Mouse (Mus musculus): Measurements from ENCODE around the gene Oasl2.
"Not testable (repeated sequence)": the region's sequence is repeated elsewhere in the genome, so short reads cannot be mapped to it uniquely, and the experiment has no call there.

The Oasl2 gene

DNA sequence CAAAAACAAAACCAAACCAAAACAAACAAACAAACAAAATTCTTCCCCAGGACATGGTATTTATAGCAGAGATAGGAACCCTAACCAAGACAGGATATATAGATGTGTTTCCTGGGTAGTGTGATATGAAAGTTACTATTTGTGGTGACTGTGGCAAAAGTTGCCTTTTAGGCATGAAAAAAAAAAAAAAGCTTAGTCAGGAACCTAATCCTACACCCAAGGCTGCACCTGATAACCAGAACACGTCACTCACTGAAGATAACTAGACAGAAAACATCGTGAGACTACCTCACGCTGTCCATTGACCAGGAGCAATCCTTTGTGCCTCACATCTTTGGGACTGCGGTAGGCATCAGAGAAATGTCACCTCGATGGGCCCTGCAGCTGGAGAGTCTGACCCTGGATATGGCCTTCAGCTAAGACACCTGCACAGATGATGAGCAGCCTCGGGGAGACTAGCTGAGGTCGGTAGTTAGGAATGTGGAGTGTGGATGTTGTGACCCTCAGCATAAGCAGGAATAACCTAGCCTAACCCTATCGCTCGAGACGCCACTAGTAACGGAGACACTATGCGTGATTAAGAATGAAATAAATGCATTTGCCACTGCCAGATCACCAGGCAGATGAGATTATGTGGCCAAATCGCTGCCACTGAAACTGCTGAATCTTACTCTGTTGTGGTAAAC, at the start of gene Oasl2:
Oasl2 (plus strand) TSS at position 249 of the 686 bp plus-strand sequence.
- DNase-seq (ENCODE audit: low spot score) = no peak

DNA sequence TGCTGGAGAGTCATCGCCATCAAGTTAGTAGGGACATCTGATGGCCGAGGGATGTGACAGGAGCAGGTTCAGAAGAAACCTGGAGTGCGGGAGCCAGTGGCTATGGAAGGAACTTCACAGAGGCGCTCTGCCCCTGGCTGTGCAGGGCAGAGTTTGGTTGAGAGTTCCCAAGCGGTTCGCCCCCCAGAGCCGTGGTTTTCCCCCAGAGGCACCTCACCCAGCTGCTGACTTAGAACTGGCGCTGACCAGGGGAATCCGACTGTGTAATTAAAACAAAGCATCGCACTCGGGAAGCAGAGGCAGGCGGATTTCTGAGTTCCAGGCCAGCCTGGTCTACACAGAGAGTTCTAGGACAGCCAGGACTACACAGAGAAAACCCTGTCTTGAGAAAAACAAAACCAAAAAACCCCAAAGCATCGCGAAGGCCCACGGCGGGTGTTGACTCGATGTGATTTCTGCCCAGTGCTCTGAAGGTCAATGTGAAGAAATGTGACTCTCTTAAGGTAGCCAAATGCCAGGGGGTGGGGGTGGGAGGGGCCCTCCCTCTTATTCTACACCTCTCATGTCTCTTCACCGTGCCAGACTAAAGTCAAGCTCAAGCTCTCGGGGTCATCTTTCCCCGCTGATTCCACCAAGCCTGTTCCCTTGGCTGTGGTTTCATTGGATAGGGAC, 45.0 kb upstream of the Oasl2 start:
- DNase-seq (ENCODE audit: low spot score) = no peak

DNA sequence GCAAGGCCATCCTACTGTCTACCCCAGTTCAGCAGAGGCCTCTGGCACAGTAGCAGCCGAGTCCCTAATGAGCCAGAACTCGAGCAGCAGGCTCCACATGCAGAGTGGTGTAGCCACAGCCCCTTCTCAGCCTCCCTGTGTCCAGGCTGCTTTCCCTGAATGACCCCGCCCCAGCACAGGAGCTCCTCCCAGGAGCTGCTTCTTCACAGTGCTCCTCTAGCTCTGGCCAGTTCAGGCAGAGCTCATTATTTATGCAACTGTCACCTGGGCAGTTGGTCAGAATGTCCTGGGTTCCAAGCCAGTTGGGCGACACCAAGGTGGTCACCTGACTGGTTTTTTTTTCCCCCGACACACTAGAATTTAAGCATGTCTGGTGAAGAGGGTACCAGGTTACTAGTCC, 43.4 kb upstream of the Oasl2 start, which contains the start of gene 4930519G04Rik:
4930519G04Rik (plus strand) TSS at position 301 of the 400 bp plus-strand sequence.
- not testable (repeated sequence) for DNase-seq (ENCODE audit: low spot score)

DNA sequence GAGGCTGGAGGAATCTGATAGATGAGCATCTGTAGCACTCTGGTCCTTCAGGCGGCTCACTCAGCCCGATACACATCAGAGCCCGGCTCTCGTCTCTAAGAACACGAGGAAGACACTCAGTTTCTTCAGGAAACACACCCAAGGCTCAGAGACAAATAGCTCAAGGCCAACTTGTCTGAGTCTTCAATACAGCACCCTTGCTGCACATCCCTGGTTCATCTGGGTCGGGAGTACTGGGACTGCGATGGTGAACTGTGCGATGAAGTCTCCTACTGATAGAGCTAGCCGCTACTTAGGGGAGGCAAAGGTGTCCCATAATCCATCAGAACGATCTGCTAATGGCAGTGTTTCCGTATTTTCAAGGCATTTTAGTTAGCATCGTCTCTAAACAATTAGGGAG, 38.2 kb upstream of the Oasl2 start, which contains the start of gene Gm9936:
Gm9936 (minus strand) TSS at position 101 of the 400 bp plus-strand sequence.
- no peak for DNase-seq (ENCODE audit: low spot score)

DNA sequence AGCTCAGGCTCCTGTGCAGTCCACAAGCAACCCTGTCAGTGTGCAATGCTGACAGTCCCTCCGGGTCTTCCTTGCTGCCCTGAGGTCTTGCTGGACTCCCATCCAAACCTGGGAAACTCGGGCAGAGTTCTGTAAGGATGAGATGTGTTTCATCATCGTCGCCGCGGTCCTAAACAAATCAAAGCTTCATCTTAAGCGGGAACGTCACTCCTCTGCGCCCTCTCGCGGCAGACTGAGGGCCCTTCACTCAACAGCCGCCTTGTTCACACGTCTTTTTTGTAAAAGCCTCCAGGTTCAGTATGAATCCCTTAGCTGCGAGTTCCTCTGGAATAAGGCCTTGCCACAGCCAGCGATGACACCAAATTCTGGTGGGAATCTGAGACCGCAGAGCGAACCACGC, 37.5 kb upstream of the Oasl2 start:
- peak; percentile 42 for DNase-seq (ENCODE audit: low spot score)

DNA sequence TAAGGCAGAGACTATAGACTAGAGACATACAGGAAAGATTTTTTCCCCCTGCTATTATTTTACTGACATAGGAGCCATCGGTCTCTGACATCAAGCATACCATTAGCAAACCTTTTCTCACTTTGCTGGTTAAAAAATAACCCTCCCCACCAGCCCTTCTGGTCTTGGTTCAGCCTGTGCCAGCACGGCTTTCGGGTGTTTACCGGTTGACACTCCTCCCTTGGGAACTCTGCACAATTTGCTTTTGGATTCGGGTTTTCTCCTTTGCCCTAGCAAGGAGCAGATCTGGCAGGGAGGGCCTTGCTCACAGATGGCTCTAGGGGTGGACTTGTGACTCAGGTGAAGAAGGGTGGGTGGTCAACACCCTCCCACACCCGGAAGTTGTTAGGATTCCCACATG, 35.0 kb upstream of the Oasl2 start:
- no peak for DNase-seq (ENCODE audit: low spot score)

DNA sequence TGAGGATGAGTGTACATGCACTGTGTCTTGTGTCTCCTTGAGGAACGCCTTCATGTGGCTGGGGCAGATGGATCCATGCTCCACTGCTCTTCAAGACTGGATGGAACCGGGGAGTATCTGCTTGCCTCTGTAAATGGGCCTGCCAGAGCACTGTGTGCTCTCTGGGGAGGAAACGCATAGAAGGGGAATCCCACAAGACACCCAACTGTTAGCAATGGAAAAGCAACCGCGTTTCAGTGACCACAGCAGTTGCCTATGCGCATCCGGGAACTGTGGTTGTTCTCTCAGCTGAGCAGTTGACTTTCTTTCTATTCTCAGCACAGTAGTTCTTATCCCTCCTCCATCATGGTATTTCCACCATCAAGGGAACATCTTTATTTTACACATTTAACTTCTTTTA, 31.9 kb upstream of the Oasl2 start:
- no peak for DNase-seq (ENCODE audit: low spot score)

DNA sequence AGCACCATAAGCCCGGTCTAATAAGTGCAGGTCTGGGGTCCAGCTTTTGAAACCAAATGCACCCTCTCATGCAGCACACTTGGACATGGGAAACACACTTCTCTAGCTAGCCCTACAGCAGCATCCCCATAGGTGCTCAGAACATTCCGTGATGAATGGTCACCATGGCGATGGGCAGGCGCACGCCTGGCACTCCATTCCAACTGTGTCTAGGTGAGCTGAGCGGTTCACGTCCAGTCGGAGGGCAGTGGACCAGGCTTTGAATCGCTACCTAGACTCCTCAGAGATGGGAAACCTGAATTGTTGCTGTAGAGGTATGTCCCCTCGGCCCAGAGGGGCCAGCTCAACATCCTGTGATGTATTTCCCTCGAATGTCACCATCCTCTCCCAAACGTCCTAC, 31.5 kb upstream of the Oasl2 start:
- no peak for DNase-seq (ENCODE audit: low spot score)

DNA sequence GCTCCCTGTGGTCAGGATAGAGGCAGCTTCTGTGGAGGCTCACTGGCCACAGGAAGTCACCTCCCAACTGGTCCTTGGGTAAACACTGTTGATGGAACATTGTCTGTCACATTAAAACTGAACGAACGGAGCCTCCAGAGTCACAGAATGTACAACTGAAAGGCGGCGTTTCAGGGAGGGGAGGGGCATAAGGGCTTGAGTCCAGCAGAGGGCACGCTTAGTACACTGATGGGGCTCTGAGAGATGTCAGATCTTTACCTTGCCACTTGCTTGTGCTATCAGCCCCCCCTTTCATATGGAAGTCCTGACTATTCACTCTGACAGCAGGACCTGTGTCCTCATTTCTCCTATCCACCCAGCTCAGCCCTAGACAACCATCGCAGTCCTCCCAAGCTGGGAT, 20.9 kb upstream of the Oasl2 start:
- no peak for DNase-seq (ENCODE audit: low spot score)

DNA sequence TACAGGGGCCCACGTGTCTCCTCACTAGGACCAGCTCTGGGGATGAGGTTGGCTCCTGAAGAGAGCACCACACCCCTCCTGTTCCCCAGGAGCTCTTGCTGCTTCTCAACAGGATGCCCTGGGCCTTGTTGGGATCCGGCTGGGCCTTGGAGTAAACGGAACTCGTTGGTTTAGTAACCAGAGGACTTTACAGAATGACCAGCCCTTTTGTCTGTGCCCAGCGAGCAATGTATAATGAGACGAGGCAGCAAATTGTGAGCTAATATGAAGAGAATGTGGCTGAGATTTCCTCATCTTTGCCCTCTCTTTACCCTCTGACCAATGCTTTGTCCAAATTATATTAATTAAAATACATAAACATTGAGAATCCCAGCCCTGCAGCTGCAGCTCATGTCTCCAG, 20.4 kb upstream of the Oasl2 start:
- no peak for DNase-seq (ENCODE audit: low spot score)

DNA sequence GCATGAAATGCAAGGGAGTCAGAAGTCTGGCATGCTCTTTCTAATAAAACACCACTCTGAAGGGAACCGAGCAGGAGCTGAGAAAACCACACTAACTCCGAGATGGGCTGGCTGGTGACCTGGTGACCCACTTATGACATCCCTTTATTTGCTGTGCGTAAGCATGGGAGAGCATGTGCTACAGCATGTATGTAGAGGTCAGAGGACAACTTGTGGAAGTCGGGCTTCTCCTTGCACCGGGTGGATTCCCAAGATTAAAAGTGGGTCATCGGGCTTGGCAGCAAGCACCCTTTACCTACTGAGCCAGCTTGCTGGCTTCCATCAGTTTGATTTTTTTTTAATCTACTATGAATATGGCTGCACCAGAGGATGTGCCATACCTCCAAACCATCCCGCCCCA, 19.2 kb upstream of the Oasl2 start:
- no peak for DNase-seq (ENCODE audit: low spot score)

DNA sequence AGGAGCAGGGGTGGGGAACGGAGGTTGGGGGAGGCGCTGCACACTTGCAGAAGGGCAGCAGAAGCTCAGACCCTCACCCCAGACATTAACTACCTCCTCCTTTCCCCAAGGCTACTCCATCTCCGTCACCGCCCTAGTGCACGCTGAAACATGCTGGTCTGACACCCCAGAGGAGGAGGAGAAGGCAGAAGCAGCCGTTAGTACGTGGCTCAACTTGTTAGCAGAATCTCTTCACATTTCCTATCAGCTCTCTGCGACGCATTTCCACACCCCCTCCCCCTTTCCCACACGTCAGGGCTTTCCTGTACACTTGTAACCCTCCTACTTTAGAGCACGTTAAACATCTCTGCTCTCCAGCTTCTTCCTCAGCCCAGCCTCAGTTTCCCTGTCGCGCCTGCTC, 17.3 kb upstream of the Oasl2 start:
- DNase-seq (ENCODE audit: low spot score) = no peak

DNA sequence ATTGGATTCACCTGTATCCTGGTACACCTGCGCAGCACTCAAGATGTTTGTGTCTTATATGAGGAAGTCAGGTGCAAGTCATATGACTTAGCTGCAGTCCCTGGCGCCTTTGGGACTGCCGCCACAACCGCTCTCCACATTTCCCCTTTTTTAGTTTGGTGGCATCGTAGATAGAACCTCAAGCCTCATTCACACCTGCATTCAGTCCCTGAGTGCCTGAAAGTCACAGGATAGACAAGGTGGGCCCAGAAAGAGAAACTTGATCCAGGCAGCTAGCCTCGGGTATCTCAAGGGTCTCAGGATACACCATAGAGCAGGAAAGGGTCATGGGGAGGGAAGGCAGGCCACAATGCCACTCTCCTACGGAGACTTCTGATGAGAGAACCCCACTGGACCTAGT, 14.4 kb upstream of the Oasl2 start:
- not testable (repeated sequence) for DNase-seq (ENCODE audit: low spot score)

DNA sequence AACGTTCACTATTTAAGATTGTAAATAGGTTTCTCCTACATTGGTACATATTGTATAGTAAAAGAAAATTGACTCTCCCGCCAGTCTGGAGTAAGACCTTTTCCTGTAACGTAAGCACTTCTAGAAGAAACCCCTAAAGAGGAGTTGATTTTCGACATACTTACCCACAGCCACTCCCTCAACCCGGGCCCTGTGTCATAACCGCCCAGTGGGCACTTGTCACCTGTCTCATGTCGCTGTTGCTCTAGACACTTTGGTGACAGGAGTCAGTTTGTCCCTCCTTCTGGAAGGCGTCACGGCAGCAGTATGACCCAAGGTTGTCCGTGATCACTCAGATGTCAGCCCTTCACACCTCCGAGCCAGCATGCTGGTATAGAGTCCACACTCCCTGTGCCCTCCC, 13.7 kb upstream of the Oasl2 start:
- no peak for DNase-seq (ENCODE audit: low spot score)

DNA sequence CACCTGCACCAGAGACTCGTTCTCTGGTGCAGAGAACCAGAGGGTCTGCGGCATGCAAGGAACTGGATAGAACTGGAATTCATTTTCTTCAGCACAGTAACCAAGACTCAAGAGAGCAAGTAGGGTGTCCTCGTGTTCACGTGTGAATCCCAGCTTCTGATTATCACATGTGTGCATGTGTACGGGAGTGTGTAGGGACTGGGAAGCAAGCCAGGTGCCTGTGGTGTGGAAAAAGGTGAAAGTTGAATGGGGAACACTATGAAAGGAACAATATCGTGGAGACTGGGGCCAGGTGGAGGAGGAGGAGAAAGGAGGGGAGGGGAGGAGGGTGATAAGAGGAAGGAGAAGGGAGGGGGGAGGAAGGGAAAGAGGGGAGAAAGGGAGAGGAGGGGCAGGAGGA, 9.9 kb upstream of the Oasl2 start:
- DNase-seq (ENCODE audit: low spot score) = no peak

DNA sequence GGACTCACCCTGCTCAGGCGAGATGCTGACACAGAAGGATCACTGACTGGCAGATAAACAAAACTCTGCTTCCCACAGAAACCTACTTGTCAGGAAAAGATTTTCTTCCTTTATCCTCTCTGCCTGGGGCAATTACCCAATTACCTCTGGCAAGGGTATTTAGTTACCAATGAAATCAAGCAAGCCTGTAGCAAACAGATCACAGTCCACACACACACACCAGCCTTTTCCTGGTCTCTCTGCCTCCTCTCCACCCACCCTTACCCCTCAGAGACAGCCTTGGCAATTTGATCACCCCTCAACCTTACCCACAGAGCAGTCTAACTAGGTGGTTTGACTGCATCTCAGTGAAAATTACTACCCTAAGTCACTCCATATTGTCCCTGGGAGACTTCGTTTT, 7.7 kb upstream of the Oasl2 start:
- no peak for DNase-seq (ENCODE audit: low spot score)

DNA sequence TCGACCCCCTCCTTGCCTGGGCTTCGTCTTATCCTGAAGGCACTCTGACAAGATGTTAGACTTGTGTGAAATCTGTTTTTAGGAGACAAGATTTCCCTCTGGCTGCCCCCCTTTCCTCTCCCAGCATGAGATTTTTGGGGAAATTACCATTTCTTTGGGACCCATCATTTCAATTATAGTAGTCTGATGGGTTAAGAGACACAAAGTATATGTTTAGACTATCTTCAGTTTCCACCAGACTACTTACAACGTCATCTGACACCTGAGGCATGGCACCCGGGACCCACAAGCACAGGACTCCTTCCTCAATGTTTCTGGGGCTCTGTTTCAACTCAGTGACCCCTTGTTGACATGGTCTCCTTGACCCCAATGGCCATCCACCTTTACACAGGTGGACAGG, 1.2 kb upstream of the Oasl2 start:
- DNase-seq (ENCODE audit: low spot score) = no peak

DNA sequence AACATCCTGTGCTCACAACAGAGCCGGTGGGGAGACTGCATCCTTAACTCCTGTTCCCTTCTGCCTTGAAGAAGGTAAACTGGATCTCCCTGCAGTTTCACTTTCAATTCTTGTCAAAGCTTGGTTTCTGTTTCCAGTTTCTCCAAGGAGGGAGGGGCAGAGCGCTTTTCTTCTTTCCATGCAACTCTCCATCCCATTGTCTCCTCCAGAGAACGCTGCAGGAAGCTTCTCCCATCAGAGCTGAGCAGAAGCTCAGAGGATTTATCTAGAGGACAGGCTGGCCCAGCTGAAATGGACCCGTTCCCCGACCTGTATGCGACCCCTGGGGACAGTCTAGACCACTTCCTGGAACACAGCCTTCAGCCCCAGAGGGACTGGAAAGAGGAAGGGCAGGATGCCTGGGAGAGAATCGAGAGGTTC, 648 bp downstream of the Oasl2 start:
- DNase-seq (ENCODE audit: low spot score) = peak; percentile 13

DNA sequence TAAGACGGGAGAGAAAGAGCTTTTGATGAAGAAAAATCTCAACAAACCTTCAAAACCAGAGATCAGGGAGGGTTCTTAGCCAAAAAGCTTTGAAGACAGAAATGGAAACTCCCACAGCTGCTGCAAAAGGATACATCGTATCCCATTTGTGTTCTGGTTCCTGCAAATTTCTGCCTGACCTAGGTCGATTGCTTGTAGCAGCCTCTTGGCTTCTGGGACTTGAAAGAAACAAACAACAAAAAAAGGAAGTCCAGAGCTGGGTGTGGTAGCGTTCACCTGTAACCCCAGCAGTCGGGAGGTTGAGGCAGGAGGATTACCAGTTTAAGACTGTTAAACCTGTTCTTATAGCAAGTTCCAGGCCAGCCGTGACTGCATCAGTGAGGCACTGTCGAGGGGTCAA, 2.1 kb downstream of the Oasl2 start:
- DNase-seq (ENCODE audit: low spot score) = no peak

DNA sequence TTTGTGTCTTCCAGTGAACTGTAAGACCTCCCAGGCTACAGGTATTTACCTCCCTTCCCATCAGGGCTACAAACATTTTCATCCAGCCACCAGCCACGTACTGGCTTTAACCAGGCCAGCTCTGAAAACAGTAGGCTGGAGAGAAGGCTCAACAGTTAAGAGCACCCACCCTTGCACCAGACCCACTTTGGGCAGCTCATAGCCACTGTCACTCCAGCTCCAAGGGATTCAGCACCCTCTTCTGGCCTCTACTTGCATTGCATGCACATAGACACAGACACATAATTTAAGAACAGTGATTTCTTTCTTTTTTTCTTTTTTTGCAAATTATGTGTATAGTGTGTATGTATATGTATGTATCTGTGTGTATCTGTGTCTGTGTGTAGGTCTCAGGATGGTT, 5.7 kb downstream of the Oasl2 start:
- no peak for DNase-seq (ENCODE audit: low spot score)

DNA sequence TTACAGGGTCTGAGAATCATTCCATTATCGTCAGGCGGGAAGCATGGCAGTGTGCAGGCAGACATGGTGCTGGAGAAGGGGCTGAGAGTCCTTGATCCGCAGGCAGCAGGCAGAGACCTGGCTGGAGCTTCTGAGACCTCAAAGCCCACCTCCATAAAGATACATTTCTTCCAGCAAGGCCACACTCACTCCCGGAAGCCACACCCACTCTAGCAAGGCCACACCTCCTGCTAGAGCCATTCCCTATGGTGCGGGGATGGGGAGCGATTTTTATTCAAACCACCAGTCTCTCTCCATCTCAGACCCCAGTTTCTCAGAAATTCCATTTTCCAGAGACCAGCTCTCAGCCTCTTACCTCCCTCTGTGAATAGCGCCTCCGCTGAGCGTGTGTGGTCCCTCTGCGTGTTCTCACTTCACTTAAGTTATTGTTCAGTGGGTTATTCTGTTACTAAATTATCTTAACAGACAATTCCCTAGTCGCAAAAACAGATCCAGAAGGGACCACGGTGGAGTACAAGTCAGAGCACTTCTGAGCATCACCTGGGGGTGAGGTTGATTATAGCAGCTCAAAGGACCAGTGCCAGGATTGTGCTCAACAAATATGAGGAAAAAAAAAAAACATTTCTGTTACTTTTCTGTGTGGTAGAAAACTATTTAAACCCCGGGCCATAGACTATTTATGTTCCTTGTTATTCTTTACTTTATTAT, 12.0 kb downstream of the Oasl2 start:
- DNase-seq (ENCODE audit: low spot score) = no peak

DNA sequence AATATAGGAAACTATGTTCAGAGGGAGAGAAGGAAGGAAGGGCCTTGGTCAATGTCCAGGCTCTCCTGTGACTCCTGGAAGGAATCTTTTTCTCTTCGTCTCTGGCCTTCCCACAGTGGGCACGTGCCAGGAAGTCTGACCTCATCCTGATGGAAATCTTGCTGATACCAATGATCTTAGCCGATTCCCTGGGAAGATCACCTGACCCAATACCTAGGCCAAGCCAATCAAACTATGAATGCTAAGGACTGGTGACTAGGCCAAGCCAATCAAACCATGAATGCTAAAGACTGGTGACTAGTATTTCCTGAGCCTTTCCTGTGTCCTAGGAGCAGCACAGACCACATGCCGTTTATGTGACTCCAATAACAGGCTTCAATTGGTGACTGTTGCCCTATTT, 16.9 kb downstream of the Oasl2 start:
- no peak for DNase-seq (ENCODE audit: low spot score)

DNA sequence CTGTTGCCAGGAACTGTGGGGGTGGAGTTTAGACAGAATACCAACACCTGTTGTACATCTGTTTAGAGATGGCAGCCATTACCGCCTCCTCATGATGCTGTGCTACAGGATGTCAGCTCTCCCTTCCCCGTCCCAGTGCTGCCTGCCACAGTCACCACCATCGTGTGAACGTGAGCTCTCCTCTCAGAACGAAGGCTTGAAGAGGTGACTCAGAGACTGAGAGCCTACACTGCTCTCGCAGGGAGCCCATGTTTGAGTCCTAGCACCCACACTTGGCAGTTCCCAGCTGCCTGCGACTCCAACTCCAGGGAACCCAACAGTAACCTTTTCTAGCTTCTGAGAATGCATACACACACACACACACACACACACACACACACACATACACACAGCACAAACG, 18.1 kb downstream of the Oasl2 start:
- DNase-seq (ENCODE audit: low spot score) = no peak

Data from ovary, postnatal 10 days (tissue).